Mouse (Mus musculus) liver, embryonic 14.5 days (tissue): Measurements from ENCODE around the gene Chrna1.
A peak's percentile ranks its signal among the peaks of the same experiment; 100 is the strongest.

ENCODE experiments used
- CTCF ChIP-seq: IDR thresholded peaks from 2 replicates; pipeline ENCODE4 v1.5.1; 2016; ENCODE audit warnings: antibody characterized with exemption, low read depth, control low read depth
- EP300 ChIP-seq: IDR thresholded peaks from 2 replicates; pipeline ENCODE4 v1.6.1; 2016; ENCODE audit warnings: antibody characterized with exemption, low read depth

DNA sequence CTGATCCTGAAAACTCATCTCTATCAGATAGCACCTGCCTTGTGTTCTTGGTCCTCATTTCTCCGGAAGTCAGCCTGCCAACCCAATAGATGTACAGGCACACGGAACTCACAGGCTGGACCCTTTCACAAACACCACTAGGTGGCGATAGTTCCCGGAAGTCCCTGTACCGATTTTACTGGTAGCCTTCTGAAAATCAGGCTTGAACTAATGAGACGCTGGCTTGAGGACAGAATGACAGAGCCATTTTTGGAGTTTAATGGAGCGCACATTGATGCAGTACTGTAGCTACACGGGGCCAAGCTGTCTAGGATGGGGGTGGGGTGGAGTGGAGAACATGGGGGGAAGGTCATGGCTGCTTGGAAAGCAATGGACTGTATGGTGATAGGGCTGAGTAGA is 18.5 kb downstream of the Chrna1 start:
- TF ChIP-seq CTCF (peak; percentile 81), EP300 (no peak)
